Mouse (Mus musculus) thymus, adult 2 months (tissue): ENCODE results near the gene Gm28043.

Experiments
- CTCF ChIP-seq: fragments of 200-500 bp; IDR thresholded peaks from 2 replicates; pipeline ENCODE4 v1.5.1; 2012; ENCODE audit warnings: mild to moderate bottlenecking, control low read depth, low read length, moderate library complexity, borderline replicate concordance; ENCODE audit not compliant: control insufficient read depth, poor library complexity, insufficient read depth; ENCODE audit errors: extremely low read depth
- POLR2A ChIP-seq: fragments of 200-500 bp; IDR thresholded peaks from 2 replicates; pipeline ENCODE4 v1.6.1; 2012; ENCODE audit warnings: mild to moderate bottlenecking, low read length, control low read depth, moderate library complexity; ENCODE audit not compliant: control insufficient read depth, poor library complexity, insufficient read depth; ENCODE audit errors: extremely low read depth

DNA sequence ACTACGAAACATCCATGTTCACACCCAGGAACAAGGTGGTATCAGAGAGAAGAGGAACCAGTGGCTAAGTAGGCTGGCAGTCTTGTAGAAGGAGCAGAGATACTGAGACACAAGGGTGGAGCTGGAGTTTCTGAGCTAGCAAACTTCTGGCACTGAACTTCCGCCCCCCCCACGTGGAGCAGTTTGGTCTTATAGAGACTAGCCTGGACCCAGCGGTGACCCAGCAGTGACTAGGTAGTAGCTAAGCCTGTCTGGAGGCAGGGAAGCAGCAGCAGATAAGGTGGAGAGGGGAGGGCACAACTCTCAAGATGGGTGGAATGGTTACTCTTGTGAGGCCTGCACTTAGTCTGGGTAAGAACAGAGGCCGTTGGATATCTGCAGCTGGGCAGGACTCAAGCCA, 94.1 kb downstream of the Gm28043 start:
- TF ChIP-seq POLR2A (no peak), CTCF (no peak)
